Mouse (Mus musculus) forebrain, embryonic 12.5 days (tissue): ENCODE measurements around the gene Lrg1. TPM values are rescaled to one million over a fixed set of nuclear protein-coding genes. Genes with fewer than 3 reads are reported as not detected.
"Not testable (repeated sequence)": the region's sequence is repeated elsewhere in the genome, so short reads cannot be mapped to it uniquely, and the experiment has no call there.

Experiments
- ATAC-seq: fragments of 200-750 bp; cut with Nextera tagmentation; 2 replicates; pipeline ENCODE4 v1.8.0; 2017; ENCODE audit warnings: moderate TSS enrichment; ENCODE audit not compliant: low FRiP score
- H3K27ac ChIP-seq: fragments of 300-500 bp; sonication (generic); 2 replicates; pipeline ENCODE4 v1.5.1; 2016; ENCODE audit warnings: mild to moderate bottlenecking
- H3K27me3 ChIP-seq: fragments of 300-500 bp; sonication (generic); 2 replicates; pipeline ENCODE4 v1.6.1; 2016; ENCODE audit warnings: mild to moderate bottlenecking
- H3K36me3 ChIP-seq: fragments of 300-500 bp; sonication (generic); replicated peaks from 2 replicates; pipeline ENCODE4 v1.6.1; 2016; ENCODE audit warnings: mild to moderate bottlenecking
- H3K4me1 ChIP-seq: fragments of 300-500 bp; sonication (generic); 2 replicates; pipeline ENCODE4 v1.6.1; 2016
- H3K4me2 ChIP-seq: fragments of 300-500 bp; sonication (generic); 2 replicates; pipeline ENCODE4 v1.6.1; 2016; ENCODE audit warnings: mild to moderate bottlenecking, moderate library complexity
- H3K4me3 ChIP-seq: fragments of 300-500 bp; sonication (generic); replicated peaks from 2 replicates; pipeline ENCODE4 v1.5.1; 2016; ENCODE audit warnings: mild to moderate bottlenecking
- H3K9ac ChIP-seq: fragments of 300-500 bp; sonication (generic); 2 replicates; pipeline ENCODE4 v1.6.1; 2016; ENCODE audit warnings: mild to moderate bottlenecking
- H3K9me3 ChIP-seq: fragments of 300-500 bp; sonication (generic); 2 replicates; pipeline ENCODE4 v1.6.1; 2016
- WGBS: fragments of 180-500 bp; shearing (Covaris S2); methylation state at CpG from one replicate; pipeline ENCODE4 v1.1.7; 2016; 5-methylcytosine and 5-hydroxymethylcytosine counted together
- polyA plus RNA-seq: library from polyadenylated mRNA; unstranded; fragments of >200 nt; fragmentation: Nextera tagmentation; extraction: Ambion mirVana; gene quantifications from 2 replicates; pipeline ENCODE4 v1.2.1, GENCODE M21; 2016

Lrg1 gene
- polyA plus RNA-seq, 1 experiment from 2014 or later: 0.27 TPM

- no peak for ATAC-seq
- Histone ChIP-seq H3K4me1 (no peaks in the 10 kb centered on the region), H3K27ac (no peak overlapping the region), H3K36me3 (peaks cover 28% of the 10 kb centered on the region), H3K9me3 (no peaks in the 10 kb centered on the region), H3K4me2 (no peak overlapping the region), H3K27me3 (no peaks in the 10 kb centered on the region), H3K4me3 (no peak overlapping the region), H3K9ac (no peak overlapping the region)
- 85% methylated on average over 4 of the region's 4 CpGs for WGBS
These were observed 14.8 kb downstream of the Lrg1 start for GRCm38 (mm10) chr17:56106981-56107380.

- H3K9me3 ChIP-seq, H3K9ac ChIP-seq, ATAC-seq, H3K4me2 ChIP-seq, H3K4me3 ChIP-seq, H3K4me1 ChIP-seq, H3K27me3 ChIP-seq, H3K27ac ChIP-seq: not testable (repeated sequence)
- H3K36me3 ChIP-seq: peaks cover 33% of the 10 kb centered on the region
- WGBS: 96% methylated on average over 4 of the region's 4 CpGs
These were observed 15.4 kb downstream of the Lrg1 start for GRCm38 (mm10) chr17:56106436-56106835.

DNA sequence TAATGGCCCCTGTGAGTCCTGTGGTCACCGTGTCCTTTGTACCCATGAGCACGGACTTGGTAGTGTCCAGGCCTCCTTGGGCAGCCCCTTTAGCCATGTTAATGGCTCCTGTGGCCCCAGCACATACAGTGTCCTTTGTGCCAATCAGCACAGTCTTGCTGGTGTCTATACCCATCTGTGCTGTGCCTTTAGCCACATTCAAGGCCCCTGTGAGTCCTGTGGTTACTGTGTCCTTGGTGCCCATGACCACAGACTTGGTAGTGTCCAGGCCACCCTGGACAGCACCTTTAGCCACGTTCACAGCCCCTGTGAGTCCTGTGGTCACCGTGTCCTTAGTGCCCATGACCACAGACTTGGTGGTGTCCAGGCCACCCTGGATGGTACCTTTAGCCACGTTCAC, 17.0 kb downstream of the Lrg1 start:
- H3K27ac ChIP-seq, H3K4me2 ChIP-seq, H3K27me3 ChIP-seq, H3K9ac ChIP-seq, H3K4me1 ChIP-seq, H3K9me3 ChIP-seq, ATAC-seq, H3K4me3 ChIP-seq: not testable (repeated sequence)
- WGBS: 86% methylated on average over 3 of the region's 5 CpGs
- peaks cover 49% of the 10 kb centered on the region for H3K36me3 ChIP-seq

DNA sequence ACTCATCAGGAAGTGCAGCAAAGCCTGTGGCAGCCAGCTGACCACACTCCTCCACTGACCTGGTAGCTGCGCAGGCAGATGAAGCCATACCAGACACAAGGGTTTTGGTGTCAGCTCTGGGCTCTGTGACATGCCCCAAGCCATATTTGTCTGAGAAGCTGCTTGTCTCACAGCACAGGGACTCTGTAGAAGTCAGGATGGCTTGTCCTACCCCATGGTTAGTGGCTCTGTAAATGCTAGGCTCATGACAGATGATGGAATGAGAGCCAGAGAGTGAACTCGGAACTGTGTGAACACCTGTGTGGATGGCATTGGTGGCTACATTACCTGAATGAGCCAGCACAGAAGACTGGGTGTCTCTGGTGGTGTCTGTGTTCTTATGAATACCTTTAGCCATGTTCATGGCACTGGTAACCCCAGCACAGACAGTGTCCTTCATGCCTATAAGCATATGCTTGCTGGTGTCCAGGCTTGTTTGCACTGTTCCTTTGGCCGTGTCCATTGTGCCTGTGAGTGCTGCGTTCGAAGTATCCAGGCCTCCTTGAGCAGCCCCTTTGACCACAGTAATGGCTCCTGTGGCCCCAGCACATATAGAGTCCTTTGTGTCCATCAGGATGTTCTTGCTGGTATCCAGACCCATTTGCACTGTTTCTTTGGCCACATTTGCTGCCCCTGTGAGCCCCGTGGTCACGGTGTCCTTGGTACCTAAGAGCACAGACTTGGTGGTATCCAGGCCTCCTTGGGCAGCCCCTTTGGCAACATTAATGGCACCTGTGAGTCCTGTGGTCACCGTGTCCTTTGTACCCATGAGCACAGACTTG, 18.1 kb downstream of the Lrg1 start:
- Histone ChIP-seq H3K9ac (no peak overlapping the region), H3K9me3 (no peaks in the 10 kb centered on the region), H3K27ac (no peak overlapping the region), H3K27me3 (no peaks in the 10 kb centered on the region), H3K4me3 (no peak overlapping the region), H3K36me3 (peaks cover 55% of the 10 kb centered on the region), H3K4me1 (no peaks in the 10 kb centered on the region), H3K4me2 (no peak overlapping the region)
- ATAC-seq: no peak
- WGBS: 96% methylated on average over 8 of the region's 8 CpGs

GRCm38 (mm10) chr17:56102927-56103326, 18.9 kb downstream of the Lrg1 start:
- no peaks in the 10 kb centered on the region for H3K27me3 ChIP-seq
- H3K4me3 ChIP-seq: no peak overlapping the region
- 96% methylated on average over 9 of the region's 9 CpGs for WGBS
- H3K4me1 ChIP-seq: no peaks in the 10 kb centered on the region
- peaks cover 63% of the 10 kb centered on the region for H3K36me3 ChIP-seq
- no peak overlapping the region for H3K9ac ChIP-seq
- no peak overlapping the region for H3K27ac ChIP-seq
- no peak overlapping the region for H3K4me2 ChIP-seq
- H3K9me3 ChIP-seq: no peaks in the 10 kb centered on the region
- ATAC-seq: no peak

DNA sequence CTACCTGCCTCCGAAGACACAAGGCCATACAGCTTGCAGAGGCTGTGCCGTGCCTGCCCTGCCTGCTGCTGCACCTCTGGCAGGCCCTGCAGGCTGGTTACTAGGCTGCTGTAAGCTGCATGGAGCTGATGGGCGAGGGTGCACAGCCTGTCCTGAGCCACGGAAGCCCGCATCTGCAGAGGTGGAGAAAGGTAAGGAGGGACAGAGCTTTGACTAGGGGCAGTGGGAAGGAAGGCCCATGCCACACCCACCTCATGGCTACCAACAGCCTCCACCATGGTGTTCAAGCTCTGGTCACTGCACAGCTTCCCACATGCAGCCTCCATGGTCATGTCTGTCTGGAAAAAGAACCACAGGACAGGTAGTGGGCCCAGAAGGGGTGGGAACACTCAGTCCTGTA, 19.6 kb downstream of the Lrg1 start:
- H3K27me3 ChIP-seq: no peaks in the 10 kb centered on the region
- H3K9ac ChIP-seq: no peak overlapping the region
- no peak overlapping the region for H3K27ac ChIP-seq
- 92% methylated on average over 5 of the region's 5 CpGs for WGBS
- no peak for ATAC-seq
- peaks cover 71% of the 10 kb centered on the region for H3K36me3 ChIP-seq
- H3K4me2 ChIP-seq: no peak overlapping the region
- no peak overlapping the region for H3K4me3 ChIP-seq
- no peaks in the 10 kb centered on the region for H3K4me1 ChIP-seq
- H3K9me3 ChIP-seq: no peaks in the 10 kb centered on the region

DNA sequence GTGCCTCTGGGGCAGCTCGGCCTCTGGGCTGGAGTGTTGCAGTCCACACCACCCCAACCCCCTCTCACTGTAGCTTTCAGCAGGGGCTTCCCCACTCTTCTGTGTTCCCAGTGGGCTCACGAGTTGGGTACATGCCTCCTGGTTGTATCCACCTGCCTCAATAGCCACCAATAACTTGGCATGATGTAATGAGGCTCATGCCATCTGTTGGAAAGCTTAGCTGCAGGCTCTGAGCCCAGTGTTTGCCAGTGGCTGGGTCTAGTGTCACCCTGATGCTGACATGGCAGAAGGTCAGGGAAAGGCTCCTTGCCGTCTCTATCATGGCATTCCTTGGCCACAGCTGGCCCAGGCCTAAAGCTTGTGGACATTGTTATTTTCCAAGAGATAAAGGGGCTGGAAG, 21.0 kb downstream of the Lrg1 start:
- H3K36me3 ChIP-seq: peaks cover 84% of the 10 kb centered on the region
- no peak overlapping the region for H3K4me3 ChIP-seq
- H3K9ac ChIP-seq: no peak overlapping the region
- no peaks in the 10 kb centered on the region for H3K9me3 ChIP-seq
- no peaks in the 10 kb centered on the region for H3K4me1 ChIP-seq
- H3K4me2 ChIP-seq: no peak overlapping the region
- no peaks in the 10 kb centered on the region for H3K27me3 ChIP-seq
- H3K27ac ChIP-seq: 0 out of 2 replicates have a peak overlapping the region, but pooled peaks have one; percentile 5
- 85% methylated on average over 3 of the region's 3 CpGs for WGBS
- ATAC-seq: no peak

DNA sequence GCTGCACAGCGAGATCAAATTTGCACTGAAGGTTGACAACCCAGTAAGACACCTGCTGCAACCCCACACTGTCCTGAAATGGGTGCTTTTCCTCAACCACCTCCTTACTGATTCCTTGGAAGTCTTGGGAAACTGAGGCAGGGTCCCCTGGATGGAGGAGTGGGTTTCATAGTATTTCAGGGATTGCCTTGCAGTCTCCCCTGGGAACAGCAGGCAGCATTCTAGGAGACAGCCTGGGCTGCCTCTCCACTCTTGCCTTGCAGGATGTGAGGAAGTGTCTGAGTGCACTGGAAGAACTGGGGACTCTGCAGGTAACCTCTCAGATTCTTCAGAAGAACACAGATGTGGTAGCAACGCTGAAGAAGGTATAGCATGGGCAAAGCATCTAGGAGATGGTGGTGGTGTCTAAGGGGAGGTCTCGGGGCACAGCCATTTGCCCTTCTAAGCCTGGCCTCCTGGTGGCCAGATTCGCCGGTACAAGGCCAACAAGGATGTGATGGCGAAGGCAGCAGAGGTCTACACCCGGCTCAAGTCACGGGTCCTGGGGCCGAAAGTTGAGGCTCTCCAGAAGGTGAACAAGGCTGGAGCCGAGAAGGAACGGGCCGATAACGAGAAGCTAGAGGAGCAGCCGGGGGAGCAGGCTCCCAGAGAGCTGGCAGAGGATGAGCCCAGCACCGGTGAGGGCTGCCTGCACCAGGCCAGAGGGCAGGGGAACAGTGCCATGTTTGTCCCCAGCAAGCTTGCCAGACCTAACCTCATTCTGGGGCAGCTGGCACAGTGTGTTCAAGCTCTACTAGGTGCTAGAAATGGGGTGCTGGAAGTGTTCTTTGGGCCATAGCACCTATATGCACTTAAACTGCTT, 22.9 kb downstream of the Lrg1 start:
- H3K4me1 ChIP-seq: no peaks in the 10 kb centered on the region
- no peak overlapping the region for H3K9ac ChIP-seq
- H3K27me3 ChIP-seq: no peaks in the 10 kb centered on the region
- H3K27ac ChIP-seq: no peak overlapping the region
- H3K9me3 ChIP-seq: no peaks in the 10 kb centered on the region
- no peak overlapping the region for H3K4me2 ChIP-seq
- WGBS: 91% methylated on average over 15 of the region's 15 CpGs
- H3K36me3 ChIP-seq: peaks cover 92% of the 10 kb centered on the region
- H3K4me3 ChIP-seq: no peak overlapping the region
- no peak for ATAC-seq

DNA sequence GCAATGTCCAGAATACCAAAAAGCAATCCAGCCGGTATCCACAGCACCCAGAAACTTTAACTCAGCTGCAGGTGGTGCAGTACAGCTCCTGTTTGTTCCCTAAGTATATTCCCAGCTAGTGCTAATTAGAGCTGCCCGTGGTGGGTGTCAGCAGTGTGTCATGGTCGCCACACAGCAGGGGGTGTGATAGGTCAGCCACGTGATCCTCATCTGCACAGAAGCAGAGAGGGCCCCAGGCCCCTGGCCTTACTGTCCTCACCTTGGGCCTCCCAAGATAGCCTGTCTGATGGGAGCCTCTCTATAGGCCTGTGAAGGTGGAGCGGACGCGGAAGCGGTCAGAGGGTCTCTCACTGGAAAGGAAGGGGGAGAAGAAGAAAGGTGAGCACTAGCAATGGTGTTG, 23.6 kb downstream of the Lrg1 start:
- no peak for ATAC-seq
- WGBS: 93% methylated on average over 8 of the region's 8 CpGs
- Histone ChIP-seq H3K27ac (no peak overlapping the region), H3K4me1 (no peaks in the 10 kb centered on the region), H3K27me3 (no peaks in the 10 kb centered on the region), H3K36me3 (peaks cover 91% of the 10 kb centered on the region), H3K9me3 (no peaks in the 10 kb centered on the region), H3K4me3 (no peak overlapping the region), H3K4me2 (no peak overlapping the region), H3K9ac (no peak overlapping the region)

DNA sequence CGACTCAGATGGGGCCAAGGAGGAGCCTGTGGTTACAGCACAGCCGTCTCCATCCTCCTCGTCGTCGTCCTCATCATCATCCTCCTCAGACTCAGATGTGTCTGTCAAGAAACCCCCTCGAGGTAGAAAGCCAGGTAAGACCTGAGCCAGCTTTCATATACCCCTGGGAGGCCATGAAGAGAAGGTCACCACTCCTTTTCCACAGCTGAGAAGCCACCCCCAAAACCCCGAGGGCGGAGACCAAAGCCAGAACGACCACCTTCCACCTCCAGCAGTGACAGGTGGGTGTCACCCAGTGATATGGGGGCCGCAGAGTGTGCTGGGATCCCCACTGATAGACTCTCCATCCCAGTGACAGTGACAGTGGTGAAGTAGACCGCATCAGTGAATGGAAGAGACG, 24.9 kb downstream of the Lrg1 start:
- peaks cover 86% of the 10 kb centered on the region for H3K36me3 ChIP-seq
- no peak for ATAC-seq
- no peaks in the 10 kb centered on the region for H3K27me3 ChIP-seq
- H3K4me1 ChIP-seq: no peaks in the 10 kb centered on the region
- no peaks in the 10 kb centered on the region for H3K9me3 ChIP-seq
- H3K9ac ChIP-seq: no peak overlapping the region
- 90% methylated on average over 12 of the region's 12 CpGs for WGBS
- no peak overlapping the region for H3K4me2 ChIP-seq
- H3K4me3 ChIP-seq: no peak overlapping the region
- H3K27ac ChIP-seq: no peak overlapping the region

DNA sequence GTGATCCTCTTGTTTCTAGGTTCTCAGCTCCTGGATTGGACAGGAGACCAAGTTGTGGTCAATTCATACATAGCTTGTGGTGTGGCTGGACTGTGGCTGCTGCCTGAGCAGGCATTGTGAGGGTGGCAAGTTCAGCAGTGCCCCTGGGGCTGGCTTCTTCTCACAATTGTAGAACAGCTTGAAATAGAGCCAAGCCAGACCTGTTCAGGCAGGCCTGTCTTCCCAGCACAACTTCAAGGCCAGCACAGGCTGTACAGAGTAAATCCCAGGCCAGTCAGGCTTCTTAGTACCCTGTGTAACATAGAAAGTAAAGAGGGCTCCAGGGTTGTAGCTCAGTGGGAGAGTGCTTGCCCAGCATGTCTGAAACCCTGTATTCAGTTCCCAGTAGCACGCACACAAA, 29.0 kb downstream of the Lrg1 start:
- peaks cover 72% of the 10 kb centered on the region for H3K36me3 ChIP-seq
- ATAC-seq: no peak

DNA sequence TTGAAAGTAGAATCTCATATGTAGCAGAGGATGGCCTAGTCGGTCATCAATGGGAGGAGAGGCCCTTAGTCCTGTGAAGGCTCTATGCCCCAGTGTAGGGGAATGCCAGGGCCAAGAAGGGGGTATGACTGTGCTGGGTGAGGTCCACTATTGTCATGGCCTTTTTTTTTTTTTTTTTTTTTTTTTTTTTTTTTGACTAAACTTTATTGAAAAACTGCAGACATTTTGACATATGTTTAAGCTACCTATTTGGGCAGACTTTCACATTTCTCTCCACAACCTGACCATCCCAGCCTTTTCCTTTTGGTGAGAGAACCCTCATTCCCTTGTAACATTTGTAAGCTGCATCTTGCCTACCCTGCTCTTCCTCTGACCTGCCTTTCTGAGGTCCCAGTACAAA, 29.5 kb downstream of the Lrg1 start:
- Histone ChIP-seq H3K9ac (no peak overlapping the region), H3K4me1 (no peaks in the 10 kb centered on the region), H3K4me2 (no peak overlapping the region), H3K27me3 (no peaks in the 10 kb centered on the region), H3K4me3 (no peak overlapping the region), H3K9me3 (no peaks in the 10 kb centered on the region), H3K27ac (no peak overlapping the region), H3K36me3 (peaks cover 70% of the 10 kb centered on the region)
- no peak for ATAC-seq
- 86% methylated on average over 1 of the region's 1 CpGs for WGBS

More for the DNA sequence above, 29.0 kb downstream of the Lrg1 start:
- no peaks in the 10 kb centered on the region for H3K27me3 ChIP-seq
- WGBS: 80% methylated on average over 1 of the region's 1 CpGs
- H3K4me2 ChIP-seq: no peak overlapping the region
- no peaks in the 10 kb centered on the region for H3K4me1 ChIP-seq
- no peak overlapping the region for H3K9ac ChIP-seq
- no peaks in the 10 kb centered on the region for H3K9me3 ChIP-seq
- no peak overlapping the region for H3K27ac ChIP-seq
- no peak overlapping the region for H3K4me3 ChIP-seq
